Mouse (Mus musculus) urinary bladder, adult 18-20 months (tissue): ENCODE results near the gene Ttyh1.

Experiments
- DNase-seq, 2 experiments: peaks; one replicate each; pipeline ENCODE4 v3.0.0; 2022; ENCODE audit warnings: low spot score in 2 of 2, mixed read lengths in 2 of 2

Gene Ttyh1

GRCm38 (mm10) chr7:4119344-4119902 lies at the start of gene Ttyh1:
Gene Ttyh1 (plus strand): TSS chr7:4119408.
- DNase-seq, result no peak

DNA sequence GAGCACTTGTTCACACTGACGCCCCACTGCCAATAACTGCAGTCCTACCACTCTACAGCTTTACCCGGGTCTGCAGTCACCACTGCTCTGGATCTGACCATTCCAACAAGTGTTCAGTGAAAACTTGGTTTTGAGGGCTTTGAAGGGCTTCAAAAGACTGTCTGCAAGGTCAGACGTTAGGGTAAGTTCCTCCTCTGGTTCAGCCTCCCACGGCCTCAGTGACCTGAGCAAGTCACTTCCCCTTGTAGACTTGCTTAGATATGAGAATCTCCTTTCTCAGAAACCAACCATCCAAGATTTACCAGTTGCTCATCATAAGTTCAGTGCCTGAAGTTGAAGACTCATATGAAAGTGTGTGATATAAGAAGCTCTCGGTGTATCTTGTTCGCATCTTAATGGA lies 48.1 kb upstream of the Ttyh1 start:
- no peak for DNase-seq

DNA sequence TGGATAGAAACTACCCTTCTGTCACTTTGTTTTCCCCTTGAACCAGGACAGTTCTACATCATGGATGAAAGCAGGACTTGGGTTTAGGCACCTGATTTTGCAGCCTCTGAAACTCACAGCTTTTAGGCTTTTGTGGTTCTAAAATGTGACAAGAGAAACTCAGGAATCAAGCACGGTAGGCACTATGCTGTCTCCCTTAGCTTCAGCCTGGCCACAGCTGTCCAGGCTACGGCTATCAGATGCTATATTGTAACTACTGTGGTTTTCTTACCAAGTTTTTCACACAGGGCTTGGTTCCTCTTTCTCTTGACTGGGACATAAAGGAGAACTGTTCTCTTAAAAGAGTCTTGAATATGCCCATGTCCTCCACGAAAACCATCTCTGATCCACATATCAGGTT lies 46.1 kb upstream of the Ttyh1 start:
- DNase-seq, result no peak

GRCm38 (mm10) chr7:4079511-4079910 lies 39.7 kb upstream of the Ttyh1 start:
- DNase-seq, result no peak

DNA sequence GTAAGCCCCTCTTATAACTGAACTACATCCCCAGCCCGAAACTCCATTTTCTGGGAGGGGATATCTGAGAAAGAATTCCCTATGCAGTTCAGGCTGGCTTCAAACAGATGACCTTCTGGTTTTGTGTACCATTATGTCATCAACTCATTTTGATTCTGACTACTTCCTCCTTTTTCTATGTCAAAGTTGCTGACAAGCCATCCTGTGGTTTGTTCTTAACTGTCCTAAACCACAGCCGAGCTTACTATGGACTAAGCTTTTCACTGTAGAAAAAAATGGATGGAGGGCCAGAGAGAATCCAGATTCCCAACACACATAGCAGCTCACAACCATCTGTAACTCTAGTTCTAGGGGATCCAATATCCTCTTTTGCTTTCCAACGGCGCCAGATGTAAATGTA lies 38.7 kb upstream of the Ttyh1 start:
- no peak for DNase-seq

DNA sequence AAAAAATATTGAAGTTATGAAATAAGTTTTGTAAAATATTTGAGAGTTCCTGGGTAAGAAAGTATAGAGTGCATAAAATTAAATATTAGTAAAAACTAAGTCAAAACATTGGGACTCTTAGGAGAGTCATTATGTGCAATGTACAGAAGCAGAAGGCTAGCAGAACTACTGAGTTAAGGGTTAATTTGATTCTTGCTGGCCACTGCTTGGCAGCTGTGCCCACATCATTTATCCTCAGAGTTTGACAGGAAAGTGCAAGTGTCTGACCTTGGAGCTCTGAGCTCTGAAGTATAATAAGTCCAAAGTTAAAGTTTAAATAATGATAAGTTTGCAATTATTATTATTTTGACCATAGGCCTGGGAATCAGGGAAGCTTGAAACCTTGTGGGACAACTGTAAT lies 37.5 kb upstream of the Ttyh1 start:
- DNase-seq, result no peak

GRCm38 (mm10) chr7:4082804-4083203 lies 36.4 kb upstream of the Ttyh1 start:
- no peak for DNase-seq

DNA sequence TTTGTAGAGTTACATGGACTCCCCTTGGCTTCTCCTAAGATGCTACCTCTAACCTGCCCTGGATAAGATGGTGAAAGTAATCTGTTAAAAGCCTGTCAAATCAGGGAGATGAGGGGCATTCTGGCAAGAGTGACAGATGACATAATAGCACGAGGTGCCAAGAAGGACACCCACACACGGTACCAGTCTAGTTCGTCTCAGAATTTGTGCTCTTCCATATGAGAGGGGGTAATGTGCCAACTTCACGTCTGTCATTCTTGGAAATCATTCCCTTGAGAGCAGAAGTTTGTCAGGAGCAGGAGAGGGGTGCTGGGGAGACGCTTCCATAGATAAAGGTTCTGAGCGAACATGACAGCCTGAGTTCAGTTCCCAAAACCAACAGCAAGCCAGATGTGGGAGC lies 35.0 kb upstream of the Ttyh1 start:
- DNase-seq, result no peak

- no peak for DNase-seq
Measured at GRCm38 (mm10) chr7:4085562-4085961, 33.6 kb upstream of the Ttyh1 start.

DNA sequence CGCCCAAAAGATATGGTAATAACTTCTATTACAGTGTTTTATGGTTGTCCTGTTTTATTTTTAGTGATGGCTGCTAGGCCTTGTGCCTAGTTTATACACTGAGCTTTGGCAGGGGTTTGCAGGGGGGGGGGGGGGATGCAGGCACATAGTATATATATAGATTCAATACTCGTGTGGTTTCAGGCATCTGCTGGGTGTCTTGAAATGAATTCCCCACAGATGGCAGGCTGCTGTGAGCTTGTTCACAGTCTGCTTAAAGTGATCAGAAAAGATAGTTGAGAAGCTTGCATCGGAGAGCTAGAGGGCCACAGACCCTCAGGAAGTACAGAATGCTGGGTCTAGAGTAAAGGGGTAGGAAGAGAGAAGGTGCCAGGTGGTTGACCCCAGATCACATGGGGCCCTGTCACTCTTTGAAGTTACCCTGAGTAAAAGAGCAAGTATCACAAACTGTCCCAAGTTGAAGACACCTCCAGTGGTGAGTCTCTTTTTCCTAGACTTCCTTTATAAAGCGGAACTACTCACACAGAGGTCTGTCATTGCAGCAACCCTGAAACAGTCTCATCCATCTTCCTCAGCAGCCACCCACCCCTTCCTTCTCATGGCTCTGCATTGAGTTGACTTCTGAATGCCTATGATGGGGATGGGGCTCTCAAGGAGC lies 31.8 kb upstream of the Ttyh1 start:
- DNase-seq, result no peak

DNA sequence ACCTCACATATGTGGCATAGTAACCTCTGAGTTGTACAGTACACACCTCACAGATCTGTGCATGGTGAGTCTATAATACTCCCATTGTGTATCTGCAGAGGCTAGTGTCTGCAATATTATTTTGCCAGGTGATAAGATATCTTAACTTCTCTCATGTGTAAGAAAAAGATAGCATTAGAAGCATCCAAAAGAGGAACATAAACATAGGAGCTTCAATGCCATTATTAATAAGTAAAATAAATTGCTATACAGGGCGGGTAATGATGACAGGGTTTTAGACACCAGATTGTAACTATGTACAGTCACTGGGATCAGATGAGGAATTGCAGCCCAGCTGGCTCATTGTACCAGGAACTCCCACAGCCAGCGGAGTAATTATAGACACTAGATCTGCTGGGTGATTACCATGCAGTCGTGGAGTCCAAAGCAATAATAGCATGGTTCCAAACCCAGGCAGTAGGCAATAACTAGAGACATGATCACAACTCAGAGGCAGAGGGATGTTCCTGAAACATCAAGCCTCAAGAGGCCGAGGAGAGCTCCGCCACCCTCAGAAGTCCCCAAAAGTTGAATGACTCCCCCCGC lies 31.2 kb upstream of the Ttyh1 start:
- DNase-seq, result no peak

- DNase-seq, result no peak
Measured at GRCm38 (mm10) chr7:4088679-4089078, 30.5 kb upstream of the Ttyh1 start.

DNA sequence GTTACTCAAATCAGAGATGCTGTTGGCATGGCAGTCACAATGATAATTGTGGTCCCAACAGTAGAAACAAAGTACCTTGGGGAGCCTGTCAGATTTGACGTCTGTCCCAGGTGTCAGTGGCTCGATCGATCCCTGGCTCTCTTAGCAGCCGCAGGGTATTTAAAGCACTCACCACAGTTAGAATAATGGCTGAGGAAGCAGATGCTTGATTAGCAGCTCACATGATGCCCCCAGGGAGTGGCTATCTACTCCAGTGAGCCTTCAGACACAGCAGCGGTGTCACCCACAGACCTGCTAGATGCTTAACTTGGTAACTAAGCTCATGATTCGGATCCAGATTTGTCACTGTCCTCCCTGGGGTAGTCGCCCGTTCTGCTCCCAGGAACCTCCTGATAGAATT lies 28.0 kb upstream of the Ttyh1 start:
- no peak for DNase-seq

DNA sequence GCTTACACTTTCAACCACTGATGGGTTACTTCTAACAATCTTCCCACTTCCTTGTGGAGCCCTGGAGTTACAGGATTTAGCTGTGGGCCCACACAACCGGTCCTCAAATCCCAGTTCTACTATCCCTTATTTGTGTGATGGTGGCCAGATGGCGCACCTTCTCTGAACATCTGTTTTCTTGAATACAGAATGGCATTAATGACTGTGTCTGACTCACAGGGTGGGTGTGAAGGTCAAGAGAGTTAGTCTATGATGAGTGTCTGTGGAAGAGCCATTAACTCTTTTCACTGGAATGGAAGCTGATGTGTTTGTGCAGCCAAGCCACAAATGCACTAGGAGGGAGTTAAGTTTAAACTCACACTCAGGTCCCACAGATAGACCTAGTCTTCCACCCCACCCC lies 20.9 kb upstream of the Ttyh1 start:
- no peak for DNase-seq

DNA sequence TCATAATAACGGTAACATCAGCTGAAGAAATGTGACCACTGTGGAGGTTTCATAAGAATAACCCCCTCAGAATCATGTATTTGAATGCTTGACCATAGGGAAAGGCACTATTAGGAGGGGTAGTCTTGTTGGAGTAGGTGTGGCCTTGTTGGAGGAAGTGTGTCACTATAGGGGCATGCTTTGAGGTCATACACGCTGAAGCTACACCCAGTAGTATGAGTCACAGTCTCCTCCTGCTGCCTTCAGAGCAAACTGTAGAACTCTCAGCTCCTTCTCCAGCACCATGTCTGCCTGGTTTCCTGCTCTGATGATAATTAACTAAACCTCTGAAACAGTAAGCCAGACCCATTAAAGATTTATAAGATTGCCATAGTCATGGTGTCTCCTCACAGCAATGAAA lies 20.4 kb upstream of the Ttyh1 start:
- DNase-seq, result no peak

DNA sequence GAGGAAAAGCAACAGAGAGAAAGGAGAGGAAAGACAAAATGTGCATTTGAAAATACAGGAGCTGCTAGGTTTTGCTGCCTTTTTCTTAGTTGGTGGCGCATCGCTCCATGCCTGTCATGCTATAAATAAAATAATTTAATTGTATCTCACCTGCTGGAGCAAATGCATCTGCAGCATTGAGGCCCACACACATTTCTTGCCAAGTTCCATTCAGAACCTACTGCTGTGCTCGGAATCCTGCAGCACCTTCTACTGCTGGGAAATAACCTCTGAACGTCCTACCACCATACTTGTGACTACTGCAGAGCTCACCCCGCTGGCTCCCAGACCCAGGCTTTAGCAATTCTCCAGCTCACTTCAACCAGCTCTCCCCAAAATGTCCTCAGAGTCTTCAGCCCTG lies 18.1 kb upstream of the Ttyh1 start:
- no peak for DNase-seq

DNA sequence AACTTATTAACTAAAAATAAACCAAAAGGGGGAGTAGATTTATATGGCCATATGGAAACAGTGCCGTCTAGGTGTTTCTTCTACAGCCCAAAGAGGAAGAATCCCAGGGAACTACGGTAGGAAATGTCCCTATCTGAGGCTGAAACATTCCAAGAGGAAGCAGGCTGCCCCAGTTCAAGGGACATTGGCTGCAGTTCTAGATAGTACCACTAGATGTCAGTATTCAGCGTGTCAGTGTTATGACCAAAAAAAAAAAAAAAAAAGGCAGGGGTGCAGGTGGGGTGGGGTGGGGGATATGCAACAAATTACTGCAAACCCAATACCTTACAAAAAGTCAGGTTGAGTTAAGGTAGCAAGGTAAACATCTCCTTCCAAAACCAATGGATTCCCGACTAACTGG lies 15.8 kb upstream of the Ttyh1 start:
- no peak for DNase-seq

GRCm38 (mm10) chr7:4111766-4112165 lies 7.4 kb upstream of the Ttyh1 start:
- no peak for DNase-seq

- DNase-seq, result no peak
Measured at GRCm38 (mm10) chr7:4117050-4117814, 2.0 kb upstream of the Ttyh1 start.

- no peak for DNase-seq
Measured at GRCm38 (mm10) chr7:4119976-4120921, 1.0 kb downstream of the Ttyh1 start.

DNA sequence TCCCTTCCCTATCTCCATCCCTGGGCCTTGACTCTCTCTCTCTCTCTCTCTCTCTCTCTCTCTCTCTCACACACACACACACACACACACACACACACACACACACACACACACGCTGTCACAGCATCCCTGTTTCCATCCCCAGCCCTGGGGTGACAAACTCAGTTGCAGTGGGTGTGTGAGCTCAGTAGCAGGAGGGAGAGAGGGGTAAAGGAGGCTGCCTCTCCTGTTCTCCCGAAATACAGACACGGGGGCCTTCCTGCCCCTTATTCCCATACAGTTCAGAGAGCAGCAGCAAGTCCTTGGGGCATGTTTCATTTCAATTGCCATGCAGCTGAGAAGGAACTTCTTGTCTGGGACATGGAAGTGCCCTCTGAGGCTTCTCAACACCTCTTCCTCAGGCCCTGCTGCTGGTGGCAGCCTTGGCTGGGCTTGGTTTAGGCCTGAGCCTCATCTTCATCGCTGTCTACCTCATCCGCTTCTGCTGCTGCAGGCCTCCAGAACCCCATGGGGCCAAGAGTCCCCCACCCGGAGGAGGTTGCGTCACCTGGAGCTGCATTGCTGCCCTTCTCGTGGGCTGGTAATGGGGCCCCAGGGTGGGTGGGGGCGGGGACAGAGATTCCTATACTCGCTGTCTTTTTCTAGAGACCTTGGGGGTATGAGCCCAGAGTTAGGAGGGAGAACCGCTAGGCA lies 3.0 kb downstream of the Ttyh1 start:
- no peak for DNase-seq
